Comparison of ENCODE assay signal across 12 mouse cellular contexts in the genomic region with DNA sequence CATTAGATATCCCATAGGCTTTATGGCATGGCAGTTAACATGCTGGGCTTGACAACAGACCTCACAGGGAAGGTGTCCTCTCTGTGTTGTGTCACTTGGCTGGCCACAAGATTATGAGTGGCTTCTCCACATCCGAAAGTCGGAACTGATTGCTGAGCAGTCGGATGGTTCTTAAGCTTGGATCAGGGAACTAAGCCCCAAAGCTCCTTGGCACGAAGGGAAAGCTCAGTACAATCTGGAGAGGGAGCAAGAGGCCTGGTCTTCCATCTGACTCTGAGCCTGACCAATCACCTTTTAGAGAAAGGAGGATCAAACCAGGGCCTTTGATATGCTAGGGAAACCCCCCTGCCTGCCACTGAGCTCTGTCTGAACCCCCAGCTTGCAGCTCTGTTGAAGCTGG.
"Had no signal": no experiment of that assay in that cellular context is flagged by ENCODE, and none has a peak within 500 bp of the region (broad histone marks: within the 10 kb centered on the region; RNA-seq: fewer than 3 reads in every experiment).

No protein-coding gene starts in this region.

- DNase-seq: left cerebral cortex, postnatal 4 days; liver; liver, embryonic 13.5 days; liver, postnatal 0 days; lung, adult 18-20 months; lung, adult 2 months; lung, embryonic 14.5 days; lung, postnatal 10 days; lung, postnatal 14 days; lung, postnatal 36 days; lung, postnatal 4 days; midbrain, embryonic 14.5 days had no signal
